Mouse (Mus musculus): Measurements from ENCODE around the gene Adamts8. TPM values are rescaled to one million over a fixed set of nuclear protein-coding genes. Genes with fewer than 3 reads are reported as not detected.

The Adamts8 gene
- 1.0 TPM for polyA plus RNA-seq (2014; fragmentation: Illumina TruSeq; extraction: RNeasy Lipid Tissue Mini Kit (QIAGEN cat#74804); ENCODE audit: low read depth, low replicate concordance)

DNA sequence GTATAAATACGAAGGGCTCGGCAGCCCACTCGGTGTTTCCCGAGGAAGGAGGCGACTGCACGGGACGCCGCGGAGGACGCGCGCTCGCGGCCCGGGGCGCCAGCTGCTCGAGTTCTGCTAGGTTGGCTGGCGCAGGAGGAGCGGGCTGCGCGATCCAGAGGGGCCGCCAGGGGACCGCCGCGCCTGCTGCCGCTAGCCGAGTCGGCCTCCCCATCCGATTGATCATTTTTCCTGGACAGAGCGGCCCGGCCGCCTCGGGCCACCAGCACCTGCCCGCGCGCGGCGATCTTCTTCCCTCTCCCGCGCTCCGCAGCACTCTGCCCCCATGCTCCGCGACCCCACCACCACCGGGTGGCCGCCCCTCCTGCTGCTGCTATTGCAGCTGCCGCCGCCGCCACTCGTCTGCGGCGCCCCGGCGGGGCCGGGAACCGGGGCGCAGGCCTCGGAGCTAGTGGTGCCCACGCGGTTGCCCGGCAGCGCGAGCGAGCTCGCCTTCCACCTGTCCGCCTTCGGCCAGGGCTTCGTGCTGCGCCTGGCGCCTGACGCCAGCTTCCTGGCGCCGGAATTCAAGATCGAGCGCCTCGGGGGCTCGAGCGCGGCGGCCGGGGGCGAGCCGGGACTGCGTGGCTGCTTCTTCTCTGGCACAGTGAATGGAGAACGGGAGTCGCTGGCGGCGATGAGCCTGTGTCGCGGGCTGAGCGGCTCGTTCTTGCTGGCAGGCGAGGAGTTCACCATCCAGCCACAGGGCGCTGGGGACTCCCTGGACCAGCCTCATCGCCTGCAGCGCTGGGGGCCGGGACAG, at the start of gene Adamts8:
Gene Adamts8 (plus strand): TSS at position 51 of the 802 bp plus-strand sequence.

DNA sequence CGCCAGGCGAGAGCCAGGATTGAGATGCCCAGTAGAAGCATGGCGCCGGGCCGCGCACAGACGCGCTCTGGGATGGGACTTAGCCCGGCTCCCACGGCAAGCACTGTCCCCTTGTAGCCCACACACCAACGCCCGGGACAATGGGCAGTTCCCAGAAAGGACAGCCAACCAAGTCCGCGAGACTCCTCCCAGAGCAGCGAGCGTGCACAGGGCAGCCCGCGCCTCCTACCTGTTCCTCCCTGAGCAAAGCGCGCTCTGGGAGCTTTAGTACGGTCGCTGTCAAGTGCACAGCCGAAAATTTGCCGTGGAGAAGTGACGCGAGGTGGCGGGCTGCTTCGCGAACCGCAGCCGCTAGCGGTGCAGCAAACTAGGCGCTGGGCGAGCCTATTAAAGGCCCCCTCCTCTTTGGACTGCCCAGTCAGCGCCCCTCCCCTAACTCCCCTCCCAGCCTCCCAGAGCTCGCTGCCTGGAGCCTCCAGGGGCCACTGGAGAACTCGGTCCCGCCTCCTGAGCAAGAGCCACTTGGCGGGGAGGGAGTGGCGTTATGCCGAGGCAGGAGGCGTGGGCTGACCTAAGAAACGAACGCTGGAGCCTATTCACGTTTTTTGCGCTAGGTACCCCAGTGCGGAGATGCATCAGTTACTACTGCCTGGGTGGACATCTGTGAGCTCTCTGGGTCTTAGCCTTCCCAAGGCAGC, 20.0 kb upstream of the Adamts8 start, which contains the start of gene Adamts15:
Gene Adamts15 (minus strand): TSS at position 256 of the 698 bp plus-strand sequence.

Other genes starting within 250 kb of the Adamts8 start
- 12.1 TPM for gene Adamts15, start 20.1 kb upstream of the Adamts8 start, polyA plus RNA-seq (2014; fragmentation: Illumina TruSeq; extraction: RNeasy Lipid Tissue Mini Kit (QIAGEN cat#74804); ENCODE audit: low read depth, low replicate concordance)
- gene Zbtb44, start 88.1 kb downstream of the Adamts8 start, polyA plus RNA-seq (2014; fragmentation: Illumina TruSeq; extraction: RNeasy Lipid Tissue Mini Kit (QIAGEN cat#74804); ENCODE audit: low read depth, low replicate concordance): 9.7 TPM
- 69.7 TPM for gene St14, start 189.3 kb downstream of the Adamts8 start, polyA plus RNA-seq (2014; fragmentation: Illumina TruSeq; extraction: RNeasy Lipid Tissue Mini Kit (QIAGEN cat#74804); ENCODE audit: low read depth, low replicate concordance)

All from adipose tissue, adult 10 weeks (tissue).